Mouse (Mus musculus): ENCODE data around the gene Il18bp. TPM values are rescaled to one million over a fixed set of nuclear protein-coding genes. Genes with fewer than 3 reads are reported as not detected.
"Not testable (repeated sequence)": the region's sequence is repeated elsewhere in the genome, so short reads cannot be mapped to it uniquely, and the experiment has no call there.

Gene Il18bp
- polyA plus RNA-seq, 1 experiment from 2014 or later: 5.0 TPM

GRCm38 (mm10) chr7:102037318-102037717 is 18.8 kb upstream of the Il18bp start:
- Histone ChIP-seq H3K36me3 (ENCODE audit: control insufficient read depth, insufficient read depth) (peaks cover 35% of the 10 kb centered on the region), H3K4me2 (ENCODE audit: low read length) (no peak overlapping the region), H3K27ac (ENCODE audit: low read length) (no peak overlapping the region), H3K9ac (replicated peaks; ENCODE audit: low read depth, low read length) (no peak overlapping the region), H3K27me3 (replicated peaks; ENCODE audit: control insufficient read depth, insufficient read depth, low read length) (no peaks in the 10 kb centered on the region), H3K4me1 (replicated peaks; ENCODE audit: control insufficient read depth, insufficient read depth, low read length) (no peaks in the 10 kb centered on the region), H3K9me3 (ENCODE audit: control insufficient read depth, low read length) (no peaks in the 10 kb centered on the region), H3K4me3 (replicated peaks; ENCODE audit: low read length) (no peak overlapping the region)
- WGBS: 97% methylated on average over 3 of the region's 3 CpGs
- no peak for ATAC-seq

GRCm38 (mm10) chr7:102035534-102035933 is 17.0 kb upstream of the Il18bp start:
- Histone ChIP-seq H3K27me3 (replicated peaks; ENCODE audit: control insufficient read depth, insufficient read depth, low read length) (no peaks in the 10 kb centered on the region), H3K9ac (replicated peaks; ENCODE audit: low read depth, low read length) (no peak overlapping the region), H3K9me3 (ENCODE audit: control insufficient read depth, low read length) (no peaks in the 10 kb centered on the region), H3K36me3 (ENCODE audit: control insufficient read depth, insufficient read depth) (peaks cover 43% of the 10 kb centered on the region), H3K4me3 (replicated peaks; ENCODE audit: low read length) (no peak overlapping the region), H3K4me1 (replicated peaks; ENCODE audit: control insufficient read depth, insufficient read depth, low read length) (no peaks in the 10 kb centered on the region), H3K27ac (ENCODE audit: low read length) (no peak overlapping the region), H3K4me2 (ENCODE audit: low read length) (no peak overlapping the region)
- no peak for ATAC-seq
- WGBS: 87% methylated on average over 2 of the region's 2 CpGs

GRCm38 (mm10) chr7:102034904-102035303 is 16.4 kb upstream of the Il18bp start:
- Histone ChIP-seq H3K4me3 (replicated peaks; ENCODE audit: low read length) (no peak overlapping the region), H3K27ac (ENCODE audit: low read length) (no peak overlapping the region), H3K9ac (replicated peaks; ENCODE audit: low read depth, low read length) (no peak overlapping the region), H3K27me3 (replicated peaks; ENCODE audit: control insufficient read depth, insufficient read depth, low read length) (no peaks in the 10 kb centered on the region), H3K9me3 (ENCODE audit: control insufficient read depth, low read length) (no peaks in the 10 kb centered on the region), H3K4me1 (replicated peaks; ENCODE audit: control insufficient read depth, insufficient read depth, low read length) (no peaks in the 10 kb centered on the region), H3K4me2 (ENCODE audit: low read length) (no peak overlapping the region), H3K36me3 (ENCODE audit: control insufficient read depth, insufficient read depth) (peaks cover 46% of the 10 kb centered on the region)
- 97% methylated on average over 1 of the region's 1 CpGs for WGBS
- no peak for ATAC-seq

GRCm38 (mm10) chr7:102025187-102026119 is 7.0 kb upstream of the Il18bp start:
- Histone ChIP-seq H3K27me3 (replicated peaks; ENCODE audit: control insufficient read depth, insufficient read depth, low read length) (no peaks in the 10 kb centered on the region), H3K27ac (ENCODE audit: low read length) (no peak overlapping the region), H3K36me3 (ENCODE audit: control insufficient read depth, insufficient read depth) (peaks cover 28% of the 10 kb centered on the region), H3K9me3 (ENCODE audit: control insufficient read depth, low read length) (no peaks in the 10 kb centered on the region), H3K9ac (replicated peaks; ENCODE audit: low read depth, low read length) (no peak overlapping the region), H3K4me2 (ENCODE audit: low read length) (no peak overlapping the region), H3K4me1 (replicated peaks; ENCODE audit: control insufficient read depth, insufficient read depth, low read length) (no peaks in the 10 kb centered on the region), H3K4me3 (replicated peaks; ENCODE audit: low read length) (no peak overlapping the region)
- ATAC-seq: no peak
- WGBS: 63% methylated on average over 2 of the region's 2 CpGs

GRCm38 (mm10) chr7:102023821-102024220 is 5.3 kb upstream of the Il18bp start:
- Histone ChIP-seq H3K9me3 (ENCODE audit: control insufficient read depth, low read length) (no peaks in the 10 kb centered on the region), H3K27me3 (replicated peaks; ENCODE audit: control insufficient read depth, insufficient read depth, low read length) (no peaks in the 10 kb centered on the region), H3K27ac (ENCODE audit: low read length) (no peak overlapping the region), H3K36me3 (ENCODE audit: control insufficient read depth, insufficient read depth) (peaks cover 28% of the 10 kb centered on the region), H3K4me2 (ENCODE audit: low read length) (no peak overlapping the region), H3K4me3 (replicated peaks; ENCODE audit: low read length) (no peak overlapping the region), H3K4me1 (replicated peaks; ENCODE audit: control insufficient read depth, insufficient read depth, low read length) (no peaks in the 10 kb centered on the region), H3K9ac (replicated peaks; ENCODE audit: low read depth, low read length) (no peak overlapping the region)
- WGBS: 94% methylated on average over 9 of the region's 9 CpGs
- no peak for ATAC-seq

GRCm38 (mm10) chr7:102020934-102021333 is 2.4 kb upstream of the Il18bp start:
- not testable (repeated sequence) for H3K27me3 ChIP-seq (replicated peaks; ENCODE audit: control insufficient read depth, insufficient read depth, low read length); H3K4me3 ChIP-seq (replicated peaks; ENCODE audit: low read length); H3K4me1 ChIP-seq (replicated peaks; ENCODE audit: control insufficient read depth, insufficient read depth, low read length); H3K4me2 ChIP-seq (ENCODE audit: low read length); H3K9me3 ChIP-seq (ENCODE audit: control insufficient read depth, low read length); H3K27ac ChIP-seq (ENCODE audit: low read length); ATAC-seq; H3K9ac ChIP-seq (replicated peaks; ENCODE audit: low read depth, low read length)
- WGBS: 89% methylated on average over 2 of the region's 2 CpGs
- H3K36me3 ChIP-seq (ENCODE audit: control insufficient read depth, insufficient read depth): peaks cover 27% of the 10 kb centered on the region

- ATAC-seq: no peak
- no peaks in the 10 kb centered on the region for H3K4me1 ChIP-seq (replicated peaks; ENCODE audit: control insufficient read depth, insufficient read depth, low read length)
- no peak overlapping the region for H3K9ac ChIP-seq (replicated peaks; ENCODE audit: low read depth, low read length)
- H3K27ac ChIP-seq (ENCODE audit: low read length): no peak overlapping the region
- WGBS: 70% methylated on average over 3 of the region's 3 CpGs
- no peaks in the 10 kb centered on the region for H3K27me3 ChIP-seq (replicated peaks; ENCODE audit: control insufficient read depth, insufficient read depth, low read length)
- no peak overlapping the region for H3K4me3 ChIP-seq (replicated peaks; ENCODE audit: low read length)
- H3K9me3 ChIP-seq (ENCODE audit: control insufficient read depth, low read length): no peaks in the 10 kb centered on the region
- H3K36me3 ChIP-seq (ENCODE audit: control insufficient read depth, insufficient read depth): peaks cover 38% of the 10 kb centered on the region
- H3K4me2 ChIP-seq (ENCODE audit: low read length): no peak overlapping the region
These were observed 872 bp upstream of the Il18bp start for GRCm38 (mm10) chr7:102019362-102019761.

GRCm38 (mm10) chr7:102018034-102018433 is 456 bp downstream of the Il18bp start:
- no peaks in the 10 kb centered on the region for H3K4me1 ChIP-seq (replicated peaks; ENCODE audit: control insufficient read depth, insufficient read depth, low read length)
- no peaks in the 10 kb centered on the region for H3K9me3 ChIP-seq (ENCODE audit: control insufficient read depth, low read length)
- H3K27ac ChIP-seq (ENCODE audit: low read length): no peak overlapping the region
- no peak overlapping the region for H3K4me2 ChIP-seq (ENCODE audit: low read length)
- no peak for ATAC-seq
- no peak overlapping the region for H3K9ac ChIP-seq (replicated peaks; ENCODE audit: low read depth, low read length)
- WGBS: 88% methylated on average over 7 of the region's 7 CpGs
- no peak overlapping the region for H3K4me3 ChIP-seq (replicated peaks; ENCODE audit: low read length)
- H3K36me3 ChIP-seq (ENCODE audit: control insufficient read depth, insufficient read depth): peaks cover 51% of the 10 kb centered on the region
- no peaks in the 10 kb centered on the region for H3K27me3 ChIP-seq (replicated peaks; ENCODE audit: control insufficient read depth, insufficient read depth, low read length)

- H3K9ac ChIP-seq (replicated peaks; ENCODE audit: low read depth, low read length): no peak overlapping the region
- no peaks in the 10 kb centered on the region for H3K9me3 ChIP-seq (ENCODE audit: control insufficient read depth, low read length)
- no peak overlapping the region for H3K4me3 ChIP-seq (replicated peaks; ENCODE audit: low read length)
- H3K27ac ChIP-seq (ENCODE audit: low read length): no peak overlapping the region
- WGBS: 86% methylated on average over 5 of the region's 5 CpGs
- ATAC-seq: no peak
- H3K27me3 ChIP-seq (replicated peaks; ENCODE audit: control insufficient read depth, insufficient read depth, low read length): no peaks in the 10 kb centered on the region
- no peak overlapping the region for H3K4me2 ChIP-seq (ENCODE audit: low read length)
- no peaks in the 10 kb centered on the region for H3K4me1 ChIP-seq (replicated peaks; ENCODE audit: control insufficient read depth, insufficient read depth, low read length)
- H3K36me3 ChIP-seq (ENCODE audit: control insufficient read depth, insufficient read depth): peaks cover 52% of the 10 kb centered on the region
These were observed 1.0 kb downstream of the Il18bp start for GRCm38 (mm10) chr7:102017452-102017851.

All from forebrain, embryonic 16.5 days (tissue).